Mouse (Mus musculus) A20 (cell line): ENCODE measurements around the gene Fkrp.
A peak's percentile ranks its signal among the peaks of the same experiment; 100 is the strongest.

ENCODE experiments used
- DNase-seq: peaks from one replicate; pipeline ENCODE4 v3.0.0-alpha.2; 2011; ENCODE audit warnings: low read depth, low spot score

Fkrp gene

DNA sequence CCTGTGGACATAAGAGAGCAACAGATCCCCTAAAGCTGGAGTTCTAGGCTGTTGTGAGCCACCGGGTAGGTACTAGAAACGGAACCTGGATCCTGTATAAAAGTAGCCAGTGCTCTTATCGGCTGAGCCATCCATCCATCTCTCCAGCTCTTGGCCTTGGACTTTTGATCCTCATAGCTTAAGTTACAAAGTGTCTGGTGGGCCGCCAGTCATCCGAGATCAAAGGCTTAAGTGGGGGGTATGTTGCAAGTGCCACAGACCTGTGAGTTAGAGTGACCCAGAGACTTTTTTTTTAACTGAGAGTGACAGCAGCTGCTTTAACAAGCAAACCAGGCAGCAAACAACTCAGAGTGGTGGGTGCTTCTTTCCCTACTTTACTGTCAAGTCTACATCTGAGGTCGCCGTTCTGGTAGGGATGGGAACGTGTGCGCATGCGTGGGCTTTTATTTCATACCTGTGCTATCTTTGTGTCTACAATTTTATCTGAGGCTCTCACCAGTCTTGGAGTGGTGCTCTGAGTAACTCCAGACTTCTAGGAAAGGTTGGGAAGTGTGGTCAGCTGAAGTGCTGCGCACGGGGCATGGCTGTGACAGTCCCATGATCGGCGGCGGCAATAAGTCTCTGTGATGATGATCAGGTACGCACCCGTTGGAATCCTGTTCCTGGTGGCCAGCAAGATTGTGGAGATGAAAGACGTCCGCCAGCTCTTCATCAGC is 23.4 kb downstream of the Fkrp start:
- no peak for DNase-seq

DNA sequence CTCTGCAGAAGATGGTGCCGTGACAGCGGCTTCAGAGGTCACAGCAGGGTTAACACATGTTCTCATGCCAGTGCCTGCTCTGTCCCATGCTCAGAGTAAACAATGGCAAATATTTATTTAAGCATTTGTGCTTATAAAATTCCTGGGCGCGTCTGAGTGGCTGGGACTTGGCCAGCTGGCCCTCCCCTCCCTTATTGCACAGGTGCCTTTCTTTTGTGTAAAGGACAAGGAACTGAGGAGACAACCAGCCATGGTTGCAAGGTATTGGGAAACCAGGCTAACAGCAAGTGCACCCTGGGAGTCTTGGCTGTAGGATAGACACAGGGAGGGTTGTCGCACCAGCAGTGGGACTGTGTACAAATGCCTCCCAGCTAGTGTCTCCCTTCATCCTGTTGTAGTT is 24.2 kb downstream of the Fkrp start:
- no peak for DNase-seq

DNA sequence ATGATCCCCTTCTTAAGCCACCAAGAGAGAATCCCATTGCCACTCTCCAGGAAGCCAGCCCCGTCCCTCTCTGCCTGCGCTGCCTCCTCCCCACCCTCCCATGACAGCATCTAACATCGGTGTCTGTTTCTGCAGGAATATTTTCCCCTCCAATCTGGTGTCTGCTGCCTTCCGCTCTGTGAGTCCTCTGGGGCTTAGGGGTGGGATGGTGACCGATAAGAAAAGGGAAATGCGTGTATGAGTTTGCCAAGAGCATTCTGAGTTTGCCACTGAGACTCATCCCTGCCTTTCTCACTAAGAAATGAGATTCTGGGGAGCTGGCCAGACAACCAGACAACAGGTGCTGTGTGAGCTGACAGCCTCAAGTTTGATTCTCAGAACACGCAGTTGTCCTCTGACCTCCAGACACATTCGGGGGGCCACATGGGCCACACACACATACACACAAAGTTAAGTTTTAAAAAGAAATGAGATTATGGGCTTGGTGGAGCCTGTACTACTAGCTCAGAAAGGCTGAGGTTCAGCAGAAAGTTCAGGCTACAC is 30.9 kb downstream of the Fkrp start:
- no peak for DNase-seq

DNA sequence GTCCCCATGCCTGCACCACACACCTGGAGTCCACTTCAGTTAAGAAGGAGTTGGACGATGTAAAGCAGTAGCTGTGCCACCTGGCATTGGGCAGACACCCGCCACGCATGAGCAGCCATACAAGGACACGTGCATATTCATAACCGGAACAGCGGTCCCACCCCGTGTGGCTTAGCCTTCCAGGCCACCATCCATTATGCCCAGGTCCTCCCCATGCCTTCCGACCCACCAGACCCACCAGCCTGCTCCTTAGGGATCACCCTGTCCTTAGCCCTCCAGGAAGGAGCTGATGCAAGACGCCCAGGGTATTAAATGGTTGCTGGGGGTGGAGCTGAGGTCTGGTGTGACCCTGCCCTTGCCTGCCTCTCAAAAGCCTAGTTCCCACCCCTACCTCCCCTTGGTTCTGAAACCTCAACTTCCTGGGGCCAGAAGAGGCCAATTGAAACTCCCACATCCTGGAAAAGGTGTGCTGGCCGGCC is 32.0 kb downstream of the Fkrp start:
- peak; percentile 91 for DNase-seq

DNA sequence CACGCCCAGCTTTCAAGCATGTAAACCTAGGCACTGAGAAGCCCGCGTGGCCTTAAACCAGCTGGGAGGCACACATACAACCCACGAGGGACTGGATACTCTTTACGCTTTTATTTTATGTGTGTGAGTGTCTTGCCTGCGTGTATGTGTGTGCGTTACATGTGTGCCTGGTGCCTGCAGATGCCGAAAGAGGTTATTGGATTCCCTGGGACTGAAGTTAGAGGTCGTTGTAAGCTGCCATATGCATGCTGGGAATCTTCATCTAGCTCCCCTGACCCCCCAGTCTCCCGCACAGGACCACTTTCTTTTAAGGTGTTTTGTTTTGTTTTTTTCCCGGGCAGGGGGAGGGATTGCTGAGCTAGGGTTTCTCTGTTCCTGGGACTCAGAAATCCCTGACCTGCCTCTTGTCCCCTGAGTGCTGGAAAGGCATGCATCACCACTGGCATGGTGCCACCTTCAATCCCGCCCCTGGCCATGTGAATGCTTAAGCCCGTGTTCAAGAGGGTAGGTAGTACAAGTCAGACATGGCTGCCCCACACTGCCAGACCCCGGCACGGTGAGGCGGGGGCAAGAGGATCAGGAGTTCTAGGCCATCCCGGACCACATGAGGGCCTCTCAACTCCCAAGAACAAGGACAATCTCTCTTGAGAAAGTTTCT is 32.6 kb downstream of the Fkrp start:
- DNase-seq, result peak; percentile 48

DNA sequence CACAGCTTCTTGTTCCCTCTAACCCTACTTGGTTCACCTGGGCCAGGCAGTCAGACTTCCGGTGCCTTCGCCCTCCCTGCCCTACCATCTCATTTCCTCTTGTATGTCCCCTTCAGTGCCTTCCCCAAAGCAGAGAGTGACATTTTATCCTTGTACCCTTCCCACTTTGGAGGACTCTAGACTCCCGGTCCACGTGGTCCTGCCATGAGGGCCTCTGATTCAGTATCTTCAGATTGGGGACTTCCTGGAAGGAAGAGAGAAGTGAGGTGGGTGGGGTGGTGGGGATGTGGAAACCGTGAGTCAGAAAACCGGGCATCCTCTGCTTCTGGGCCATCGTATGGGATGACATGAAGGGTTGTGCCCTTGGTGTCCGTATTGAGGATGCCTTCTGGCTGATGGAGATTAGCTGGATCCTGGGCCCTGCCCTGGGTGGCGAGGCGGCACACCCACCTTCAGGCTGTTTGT is 33.3 kb downstream of the Fkrp start:
- DNase-seq, result peak; percentile 78

DNA sequence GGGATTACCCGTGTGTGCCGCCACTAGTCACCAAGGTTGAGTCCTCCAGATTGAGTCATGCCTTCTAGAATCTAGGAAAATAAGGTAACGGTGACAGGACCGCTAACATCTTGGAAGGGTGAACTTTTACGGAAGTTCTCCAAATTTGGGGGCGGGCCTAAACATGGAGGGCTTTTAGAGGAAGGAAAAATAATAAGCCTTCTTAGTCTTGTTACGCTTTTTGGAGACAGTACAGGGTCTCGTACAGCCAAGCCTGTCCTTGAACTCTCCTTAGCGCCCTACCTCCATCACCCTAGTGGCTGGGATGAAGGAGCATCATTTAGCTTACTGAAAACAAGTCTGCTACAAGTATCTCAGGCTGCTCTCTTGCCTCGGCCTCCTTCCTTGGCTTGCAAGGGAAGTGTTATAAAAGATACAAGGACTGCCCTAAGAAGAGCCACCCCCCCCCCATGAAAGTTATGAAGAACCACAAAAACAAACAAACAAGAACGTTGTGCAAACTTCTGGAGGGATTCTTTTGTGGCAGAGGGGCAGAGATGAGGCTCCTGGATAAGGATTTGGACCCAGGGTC is 33.9 kb downstream of the Fkrp start:
- DNase-seq, result peak; percentile 67

DNA sequence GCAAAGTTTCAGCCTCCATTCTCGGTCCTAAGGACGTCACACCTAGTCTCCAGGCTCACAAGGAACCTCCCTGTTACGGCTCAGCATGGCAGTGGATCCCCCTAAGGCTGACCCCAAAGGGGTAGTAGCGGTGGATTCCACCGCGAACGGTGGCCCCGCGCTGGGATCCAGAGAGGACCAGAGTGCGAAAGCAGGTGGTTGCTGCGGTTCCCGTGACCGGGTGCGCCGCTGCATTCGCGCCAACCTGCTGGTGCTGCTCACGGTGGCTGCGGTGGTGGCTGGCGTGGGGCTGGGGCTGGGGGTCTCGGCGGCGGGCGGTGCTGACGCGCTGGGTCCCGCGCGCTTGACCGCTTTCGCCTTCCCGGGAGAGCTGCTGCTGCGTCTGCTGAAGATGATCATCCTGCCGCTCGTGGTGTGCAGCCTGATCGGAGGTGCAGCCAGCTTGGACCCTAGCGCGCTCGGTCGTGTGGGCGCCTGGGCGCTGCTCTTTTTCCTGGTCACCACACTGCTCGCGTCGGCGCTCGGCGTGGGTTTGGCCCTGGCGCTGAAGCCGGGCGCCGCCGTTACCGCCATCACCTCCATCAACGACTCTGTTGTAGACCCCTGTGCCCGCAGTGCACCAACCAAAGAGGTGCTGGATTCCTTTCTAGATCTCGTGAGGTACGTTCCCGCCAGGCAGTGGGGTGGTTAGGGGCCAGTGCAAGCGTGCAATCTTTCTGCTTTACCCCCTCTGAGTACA is 34.5 kb downstream of the Fkrp start:
- DNase-seq, result peak; percentile 73

DNA sequence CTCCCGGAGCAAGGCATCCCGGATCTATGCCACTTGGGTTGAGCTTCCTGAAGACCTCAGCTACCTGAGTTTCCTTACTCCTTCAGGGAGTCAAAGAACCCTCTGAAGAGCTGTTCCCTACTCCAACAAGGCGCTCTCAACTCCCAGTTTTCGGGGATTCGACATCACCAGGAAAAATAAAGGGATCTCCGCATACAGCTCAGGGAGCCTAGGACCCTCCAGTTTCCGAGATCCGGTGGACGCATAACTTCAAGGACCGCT is 35.0 kb downstream of the Fkrp start:
- no peak for DNase-seq

DNA sequence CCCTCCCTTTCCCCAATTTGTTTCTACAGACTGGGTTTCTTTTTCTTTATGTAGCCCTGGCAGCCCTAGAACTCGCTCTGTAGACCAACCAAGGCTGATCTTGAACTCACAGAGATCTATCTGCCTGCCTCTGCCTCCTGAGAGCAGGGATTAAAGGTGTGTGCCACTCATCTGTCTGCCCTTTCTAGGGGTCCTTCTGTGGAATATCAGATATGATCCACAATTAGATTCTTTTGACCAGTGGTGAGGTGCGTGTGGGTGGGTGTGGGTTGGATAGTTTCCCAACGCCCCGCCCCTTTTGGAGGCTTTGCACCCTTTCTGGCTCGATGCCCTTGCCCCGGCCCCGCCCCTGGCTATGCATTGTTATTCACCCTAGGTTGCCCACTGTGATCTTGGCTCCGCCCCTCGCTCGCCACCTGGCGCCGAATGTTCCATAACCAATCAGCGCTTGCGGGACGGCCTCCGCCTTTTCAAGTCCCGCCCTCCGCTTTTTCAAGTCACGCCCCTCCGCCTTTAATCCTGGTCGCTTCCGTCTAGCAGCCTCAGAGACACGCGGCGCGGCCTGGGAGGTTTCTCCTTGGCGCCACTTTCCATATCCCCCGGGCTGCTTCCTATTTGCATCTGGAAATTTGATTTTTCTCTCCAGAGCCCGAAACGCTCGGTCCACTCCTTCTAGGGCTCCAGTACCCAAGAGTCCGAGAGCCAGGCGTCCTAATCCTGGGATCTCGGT is 35.5 kb downstream of the Fkrp start, which contains the start of gene Slc1a5:
Gene Slc1a5 (plus strand): TSS at position 516 of the 730 bp plus-strand sequence.
- peak; percentile 100 for DNase-seq

DNA sequence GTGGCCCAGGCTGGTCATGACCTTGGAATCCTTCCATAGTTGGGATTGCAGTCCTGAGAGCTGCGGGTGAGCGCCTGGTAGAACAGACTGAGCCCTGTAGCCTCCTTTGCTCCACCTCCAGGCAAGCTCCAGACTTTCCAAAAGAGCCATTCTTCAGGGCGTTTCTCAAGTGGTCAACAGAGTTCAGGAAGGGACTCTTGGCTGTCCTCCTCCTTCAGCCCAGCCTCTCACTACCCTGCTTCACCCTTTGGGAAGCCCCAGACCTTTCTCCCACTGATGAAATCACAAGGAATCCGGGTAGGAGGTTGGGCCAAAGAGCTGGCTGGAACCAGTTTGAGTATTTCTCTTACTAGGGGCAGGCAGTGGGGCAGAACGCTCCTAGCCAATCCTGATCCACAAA is 36.5 kb downstream of the Fkrp start:
- DNase-seq, result no peak

DNA sequence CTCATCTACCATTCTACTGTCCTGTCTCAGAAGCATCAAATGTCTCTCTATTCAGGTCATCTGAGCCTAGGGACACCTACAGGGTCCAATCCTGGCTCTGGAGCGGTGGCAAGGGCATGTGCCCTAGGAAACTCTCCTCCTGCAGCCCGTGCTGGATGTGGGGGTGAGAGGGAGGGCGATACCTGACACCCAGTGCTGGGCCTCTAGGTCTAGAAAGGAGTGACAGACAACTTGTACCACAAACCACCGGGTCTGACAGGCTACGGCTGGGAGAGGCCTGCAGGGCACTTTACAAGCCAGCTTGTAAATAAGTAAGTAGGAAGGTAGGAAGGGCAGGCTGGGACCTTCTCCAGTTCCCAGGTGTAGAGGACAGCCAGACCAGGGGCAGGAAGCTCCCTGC is 40.6 kb downstream of the Fkrp start:
- DNase-seq, result no peak

DNA sequence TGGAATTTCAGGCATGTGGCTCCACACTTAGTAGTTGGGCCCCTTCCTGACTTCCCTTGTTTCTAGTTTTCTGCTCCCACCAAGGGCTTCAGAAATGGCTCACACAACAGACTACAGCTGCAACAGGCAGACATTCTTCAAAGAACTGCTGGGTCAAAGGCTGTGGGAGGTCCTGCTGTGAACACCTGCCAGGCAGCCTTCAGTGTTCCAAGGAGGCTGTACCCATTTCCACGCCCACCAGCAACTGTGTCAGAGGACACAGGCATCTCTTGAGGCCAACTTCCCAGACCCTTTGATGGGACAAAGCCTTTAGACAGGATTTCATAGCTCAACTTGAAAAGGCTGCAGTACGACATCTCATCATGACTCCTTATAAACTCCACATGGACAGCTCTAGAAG is 50.1 kb downstream of the Fkrp start:
- no peak for DNase-seq

DNA sequence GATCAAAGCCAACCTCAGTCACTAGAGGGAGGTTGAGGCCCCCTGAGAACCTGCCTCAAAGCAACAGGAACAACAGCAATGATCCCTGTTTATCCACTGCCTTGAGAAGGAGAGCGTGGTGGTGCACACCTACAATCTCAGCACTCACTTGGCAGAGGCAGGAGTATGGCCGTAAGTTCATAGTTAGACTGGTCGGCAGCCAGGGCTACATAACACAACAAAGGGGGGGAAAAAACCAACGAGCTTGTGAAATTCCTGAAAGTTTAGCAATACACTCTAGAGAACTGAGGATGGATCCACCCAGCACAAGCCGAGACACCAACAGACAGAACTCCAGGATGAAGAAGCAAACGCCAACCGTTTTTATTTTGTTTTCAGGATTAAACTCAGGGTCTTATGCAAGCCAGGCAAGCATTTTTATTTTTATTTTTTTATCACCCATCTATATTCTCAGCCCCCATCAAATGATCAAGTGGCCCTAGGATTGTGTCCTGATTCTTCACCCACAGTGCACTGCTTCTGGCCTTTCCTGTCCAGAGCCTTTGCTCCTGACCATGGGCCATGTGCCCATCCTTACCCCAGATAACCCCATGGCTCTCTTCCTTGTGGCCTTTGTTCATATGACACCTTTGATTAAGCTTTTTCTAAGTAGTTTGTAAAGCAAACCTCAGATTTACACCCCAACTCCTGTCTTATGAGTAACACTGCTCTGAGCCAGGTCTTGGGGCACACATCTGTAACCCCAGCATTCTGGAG is 52.9 kb downstream of the Fkrp start:
- DNase-seq, result no peak

DNA sequence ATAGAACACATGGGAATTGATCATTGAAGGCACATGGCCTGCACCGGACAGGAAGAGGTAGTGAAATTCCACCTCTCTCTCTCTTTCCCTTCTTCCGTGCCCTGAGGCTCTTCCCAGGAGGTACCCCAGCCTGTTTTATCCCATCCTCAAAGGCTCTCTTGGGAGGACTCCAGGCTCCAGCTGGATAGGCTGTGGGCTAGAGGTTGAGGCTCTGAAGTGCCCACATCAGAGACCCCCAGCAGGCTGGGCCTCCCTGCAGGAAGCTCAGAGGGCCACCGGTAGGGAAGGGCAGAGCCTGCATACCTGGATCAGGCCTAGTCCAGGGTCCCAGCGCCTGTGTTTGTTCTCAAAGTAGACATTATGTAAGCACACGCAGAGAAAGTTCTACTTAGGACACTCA is 54.9 kb downstream of the Fkrp start:
- no peak for DNase-seq

DNA sequence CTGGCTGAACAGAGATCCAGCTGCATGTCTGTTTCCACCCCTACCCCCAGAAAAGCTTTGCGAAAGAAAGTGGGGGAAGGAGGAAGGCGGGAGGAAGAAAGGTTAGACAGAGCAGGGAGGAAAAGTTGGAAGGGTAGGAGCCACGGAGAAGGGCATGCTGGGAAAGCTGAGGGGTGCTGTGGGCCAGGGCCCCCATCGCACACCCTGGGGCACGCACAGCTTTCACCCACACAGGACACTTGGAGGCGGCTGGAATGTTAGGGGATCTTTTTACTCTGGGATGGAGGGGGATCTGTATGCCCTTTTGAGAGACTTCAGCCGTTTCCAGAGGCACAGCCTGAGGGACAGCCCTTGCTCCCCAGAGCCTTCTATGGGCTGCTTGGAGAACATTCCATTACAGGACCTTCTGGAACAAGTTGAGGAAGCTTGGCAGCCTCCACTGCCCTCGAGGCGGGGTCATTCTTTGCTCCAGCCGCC is 55.5 kb downstream of the Fkrp start:
- no peak for DNase-seq

DNA sequence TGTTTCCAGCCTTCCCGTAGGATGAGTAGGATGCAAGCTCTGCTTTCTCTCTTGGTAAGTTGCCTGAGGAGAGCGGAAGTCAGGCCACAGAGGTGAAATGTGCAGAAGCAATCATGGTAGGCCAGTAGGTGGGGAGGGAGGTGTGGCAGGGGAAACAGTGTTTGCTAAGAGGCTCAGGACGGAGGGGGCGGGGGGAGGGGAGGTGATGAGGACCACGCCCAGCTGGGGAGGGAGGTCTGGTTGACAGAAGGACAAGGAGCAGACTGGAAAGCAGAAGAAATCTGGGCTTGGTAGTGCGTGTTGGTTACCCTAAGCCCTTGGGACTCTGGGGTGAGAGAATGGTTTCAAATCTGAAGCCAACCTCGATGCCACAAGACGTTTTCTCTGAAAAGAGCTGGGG is 56.2 kb downstream of the Fkrp start:
- DNase-seq, result peak; percentile 56
